Mouse (Mus musculus): ENCODE measurements at regions not wholly inside any gene's neighbourhood (a gene's known extent, or its start where the extent isn't known, plus 50 kb on each side); places are given as distances from the start of the nearest gene placed in this dataset.

DNA sequence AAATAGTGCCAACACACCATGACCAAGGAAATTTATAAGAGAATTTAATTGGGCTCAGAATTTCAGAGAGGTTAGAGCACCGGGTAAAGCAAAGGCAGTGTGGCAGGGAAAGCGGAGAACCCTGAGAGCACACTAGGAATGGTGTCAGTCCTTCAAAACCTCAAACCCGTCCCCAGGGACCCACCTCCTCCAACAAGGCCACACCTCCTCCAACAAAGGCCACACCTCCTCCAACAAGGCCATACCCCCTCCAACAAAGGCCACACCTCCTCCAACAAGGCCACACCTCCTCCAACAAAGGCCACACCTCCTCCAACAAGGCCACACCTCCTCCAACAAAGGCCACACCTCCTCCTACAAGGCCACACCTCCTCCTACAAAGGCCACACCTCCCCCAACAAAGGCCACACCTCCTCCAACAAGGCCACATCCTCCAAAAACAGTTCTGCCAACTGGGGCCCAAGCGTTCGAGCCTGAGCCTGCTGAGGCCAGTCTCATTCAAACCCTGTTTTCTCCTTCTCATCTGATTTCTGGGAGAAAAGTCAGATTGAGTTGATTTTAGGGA is 109.8 kb upstream of the Zfp217 start:
- Histone ChIP-seq H3K9ac (ENCODE audit: control insufficient read depth, low read depth, low read length, poor library complexity, severe bottlenecking) (no peak overlapping the region), H3K9me3 (replicated peaks; ENCODE audit: insufficient read depth, low read length) (no peaks in the 10 kb centered on the region), H3K36me3 (ENCODE audit: control insufficient read depth in 1 of 2, insufficient read depth in 2 of 2, low read length in 2 of 2) (peaks cover 0 to 7% of the 10 kb centered on the region in 2 experiments; a peak in 2 of 4 replicates), H3K79me2 (ENCODE audit: control insufficient read depth, insufficient read depth, low read length, poor library complexity) (no peaks in the 10 kb centered on the region), H3K4me3 (ENCODE audit: control insufficient read depth in 1 of 2, insufficient read depth in 1 of 2, low read depth in 2 of 2, low read length in 2 of 2) (no peak overlapping the region), H3K27me3 (ENCODE audit: control insufficient read depth in 1 of 2, insufficient read depth in 2 of 2, low read length in 2 of 2) (no peaks in the 10 kb centered on the region), H3K27ac (ENCODE audit: control insufficient read depth, low read depth, low read length) (no peak overlapping the region), H3K4me1 (ENCODE audit: control insufficient read depth in 1 of 2, insufficient read depth in 2 of 2, low read length in 2 of 2) (peaks cover 5 to 14% of the 10 kb centered on the region in 2 experiments)
- no peak for DNase-seq (ENCODE audit: low read depth, low spot score)
- no peak for TF ChIP-seq POLR2AphosphoS5 (IDR thresholded peaks at IDR 0.05; ENCODE audit: borderline replicate concordance, low read depth, low read length)
- no peak for TF ChIP-seq E2F4 (IDR thresholded peaks at IDR 0.05; ENCODE audit: borderline replicate concordance, low read depth, low read length)
- no peak for TF ChIP-seq MYC (IDR thresholded peaks at IDR 0.05; ENCODE audit: low read depth, low read length)
- TF ChIP-seq ZC3H11A (IDR thresholded peaks at IDR 0.05; ENCODE audit: low read depth, low read length) = no peak
- TF ChIP-seq EP300 (IDR thresholded peaks at IDR 0.05; ENCODE audit: low read depth in 1 of 2, low read length in 2 of 2) = no peak
- TF ChIP-seq KAT2A (conservative IDR thresholded peaks at IDR 0.05; ENCODE audit: low read depth, low read length) = no peak
- TF ChIP-seq POLR2AphosphoS2 (IDR thresholded peaks at IDR 0.05; ENCODE audit: low read length) = no peak
- TF ChIP-seq ZKSCAN1 (IDR thresholded peaks at IDR 0.05; ENCODE audit: low read depth, low read length) = no peak
- TF ChIP-seq TAL1 (IDR thresholded peaks at IDR 0.05; ENCODE audit: low read length) = no peak
- TF ChIP-seq MAZ (IDR thresholded peaks at IDR 0.05; ENCODE audit: low read depth, low read length) = no peak
- TF ChIP-seq TBP (IDR thresholded peaks at IDR 0.05; ENCODE audit: low read depth, low read length) = no peak
- no peak for TF ChIP-seq GATA1 (IDR thresholded peaks at IDR 0.05; ENCODE audit: low read depth, low read length)
- no peak for TF ChIP-seq ETS1 (IDR thresholded peaks at IDR 0.05; ENCODE audit: low read depth, low read length)
- TF ChIP-seq UBTF (IDR thresholded peaks at IDR 0.05; ENCODE audit: borderline replicate concordance, insufficient read depth, low read depth, low read length) = no peak
- no peak for TF ChIP-seq CHD2 (IDR thresholded peaks at IDR 0.05; ENCODE audit: low read length)
- TF ChIP-seq USF2 (IDR thresholded peaks at IDR 0.05; ENCODE audit: borderline replicate concordance in 1 of 2, insufficient read depth in 1 of 2, low read depth in 1 of 2, low read length in 2 of 2) = no peak
- no peak for TF ChIP-seq MXI1 (IDR thresholded peaks at IDR 0.05; ENCODE audit: low read depth, low read length)
- TF ChIP-seq RAD21 (IDR thresholded peaks at IDR 0.05; ENCODE audit: low read depth, low read length) = no peak
- TF ChIP-seq HCFC1 (IDR thresholded peaks at IDR 0.05; ENCODE audit: low read depth, low read length) = no peak

DNA sequence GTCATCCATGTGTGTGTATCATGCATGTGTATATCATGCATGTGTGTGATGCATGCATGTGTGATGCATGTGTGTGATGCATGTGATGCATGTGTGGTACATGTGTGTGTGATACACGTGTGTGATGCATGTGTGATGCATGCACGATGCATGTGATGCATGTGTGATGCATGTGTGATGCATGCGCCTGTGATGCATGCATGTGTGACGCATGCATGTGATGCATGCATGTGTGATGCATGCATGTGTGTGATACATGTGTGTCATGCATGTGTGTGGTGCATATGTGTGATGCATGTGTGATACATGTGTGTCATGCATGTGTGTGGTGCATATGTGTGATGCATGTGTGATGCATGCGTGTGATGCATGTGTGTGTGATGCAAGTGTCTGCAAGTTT is 108.1 kb upstream of the Zfp217 start:
- H3K36me3 ChIP-seq (ENCODE audit: control insufficient read depth in 1 of 2, insufficient read depth in 2 of 2, low read length in 2 of 2) = peaks cover 0 to 17% of the 10 kb centered on the region in 2 experiments; a peak in 2 of 4 replicates
- H3K79me2 ChIP-seq (ENCODE audit: control insufficient read depth, insufficient read depth, low read length, poor library complexity) = no peaks in the 10 kb centered on the region
- peaks cover 5 to 17% of the 10 kb centered on the region in 2 experiments for H3K4me1 ChIP-seq (ENCODE audit: control insufficient read depth in 1 of 2, insufficient read depth in 2 of 2, low read length in 2 of 2)
- H3K9me3 ChIP-seq (replicated peaks; ENCODE audit: insufficient read depth, low read length) = no peaks in the 10 kb centered on the region
- H3K27ac ChIP-seq (ENCODE audit: control insufficient read depth, low read depth, low read length) = no peak overlapping the region
- no peak for DNase-seq (ENCODE audit: low read depth, low spot score)
- H3K9ac ChIP-seq (ENCODE audit: control insufficient read depth, low read depth, low read length, poor library complexity, severe bottlenecking) = no peak overlapping the region
- H3K27me3 ChIP-seq (ENCODE audit: control insufficient read depth in 1 of 2, insufficient read depth in 2 of 2, low read length in 2 of 2) = no peaks in the 10 kb centered on the region
- no peak overlapping the region for H3K4me3 ChIP-seq (ENCODE audit: control insufficient read depth in 1 of 2, insufficient read depth in 1 of 2, low read depth in 2 of 2, low read length in 2 of 2)
- TF ChIP-seq POLR2AphosphoS5 (IDR thresholded peaks at IDR 0.05; ENCODE audit: borderline replicate concordance, low read depth, low read length) = peak; percentile 67; the same call in 1 of the 2 replicates
- no peak for TF ChIP-seq USF1 (IDR thresholded peaks at IDR 0.05; ENCODE audit: low read depth, low read length)

All from MEL (cell line).